Mouse (Mus musculus) urinary bladder, adult 18-20 months (tissue): ENCODE results near the gene Col27a1.

ENCODE experiments used
- DNase-seq, 2 experiments: peaks; one replicate each; pipeline ENCODE4 v3.0.0; 2022; ENCODE audit warnings: low spot score in 2 of 2, mixed read lengths in 2 of 2

Gene Col27a1

DNA sequence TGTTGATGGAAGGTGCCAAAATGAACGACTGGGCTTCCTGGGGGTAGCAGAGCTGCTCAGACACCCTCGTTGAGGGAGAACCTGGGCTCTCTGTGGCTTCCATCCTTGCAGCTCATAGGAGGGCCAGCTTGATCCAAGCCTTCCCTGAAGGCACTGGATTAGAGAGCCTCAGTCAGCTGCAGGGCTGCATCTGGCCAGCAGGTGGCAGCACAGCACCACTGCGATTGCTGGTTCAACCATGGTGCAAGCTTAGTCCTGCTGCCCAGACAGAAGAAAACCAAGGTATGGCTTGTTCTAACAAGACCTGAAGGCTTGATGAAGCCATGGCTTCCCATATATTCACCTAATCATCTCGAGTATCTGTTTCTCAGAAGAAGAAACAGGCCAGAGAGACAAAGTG is 154.8 kb downstream of the Col27a1 start:
- peak; percentile 58 to 83 for DNase-seq

DNA sequence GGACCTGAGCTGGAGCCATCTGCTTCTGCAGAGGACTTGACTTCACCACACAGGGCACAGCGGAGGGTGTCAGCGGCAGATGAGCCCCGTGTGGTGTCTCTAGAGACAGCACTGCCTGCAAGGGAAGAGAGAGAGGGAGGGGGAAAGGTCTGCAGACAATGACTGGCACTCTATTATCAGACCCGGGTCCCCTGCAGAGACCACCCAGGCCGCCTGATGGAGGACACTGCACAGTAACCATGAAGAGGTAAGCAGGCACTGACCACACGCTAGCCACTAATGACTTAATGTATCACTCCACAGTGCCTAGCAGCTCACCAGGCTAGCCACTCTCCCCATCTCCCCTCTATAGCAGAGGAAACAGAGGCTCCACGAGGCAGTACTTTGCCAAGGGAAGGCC is 157.1 kb downstream of the Col27a1 start:
- DNase-seq: no peak

- no peak for DNase-seq
These were observed 158.1 kb downstream of the Col27a1 start for GRCm38 (mm10) chr4:63371890-63372289.

DNA sequence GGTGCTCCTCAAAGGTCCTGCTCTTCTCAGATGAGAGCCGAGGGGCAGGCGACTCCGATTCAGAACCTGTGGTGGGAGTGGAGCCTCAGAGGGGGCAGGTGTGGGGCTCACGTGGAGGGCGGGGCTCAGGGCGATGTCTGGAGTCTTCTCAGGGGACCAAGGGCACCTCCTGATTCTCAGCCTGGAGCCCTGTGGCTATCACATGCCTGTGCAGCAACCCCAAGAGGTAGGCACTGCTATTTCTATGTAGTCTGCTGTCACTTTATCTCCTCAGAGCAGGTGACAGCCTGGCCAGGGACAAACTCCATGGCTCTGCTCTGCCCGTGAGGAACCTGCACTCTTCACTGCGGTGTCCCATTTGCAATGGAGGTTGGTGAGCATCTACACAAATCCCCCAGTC is 159.6 kb downstream of the Col27a1 start:
- DNase-seq: no peak

DNA sequence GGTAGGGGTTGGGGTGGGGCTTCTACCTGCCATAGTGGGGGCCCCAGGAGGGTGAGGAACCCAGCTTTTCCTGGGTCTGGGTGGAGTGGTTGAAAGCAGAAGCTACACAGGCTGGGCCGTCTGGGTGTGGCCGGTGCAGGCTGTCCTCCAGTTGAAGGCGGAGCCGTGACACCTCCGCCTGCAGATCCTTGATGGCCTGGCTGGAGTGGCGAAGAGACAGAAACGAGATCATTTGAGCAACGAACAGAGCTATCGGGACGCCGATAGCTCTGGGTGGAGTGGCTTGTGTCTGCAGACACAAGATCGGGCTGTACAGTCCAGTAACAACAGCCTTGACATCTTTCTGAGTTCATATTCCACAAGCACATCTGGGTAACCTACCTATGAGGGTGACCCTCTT is 160.5 kb downstream of the Col27a1 start:
- no peak for DNase-seq

GRCm38 (mm10) chr4:63375367-63375766 is 161.6 kb downstream of the Col27a1 start:
- DNase-seq: no peak

GRCm38 (mm10) chr4:63377483-63377882 is 163.7 kb downstream of the Col27a1 start:
- no peak for DNase-seq

GRCm38 (mm10) chr4:63382676-63383369 is 169.0 kb downstream of the Col27a1 start:
- no peak for DNase-seq

DNA sequence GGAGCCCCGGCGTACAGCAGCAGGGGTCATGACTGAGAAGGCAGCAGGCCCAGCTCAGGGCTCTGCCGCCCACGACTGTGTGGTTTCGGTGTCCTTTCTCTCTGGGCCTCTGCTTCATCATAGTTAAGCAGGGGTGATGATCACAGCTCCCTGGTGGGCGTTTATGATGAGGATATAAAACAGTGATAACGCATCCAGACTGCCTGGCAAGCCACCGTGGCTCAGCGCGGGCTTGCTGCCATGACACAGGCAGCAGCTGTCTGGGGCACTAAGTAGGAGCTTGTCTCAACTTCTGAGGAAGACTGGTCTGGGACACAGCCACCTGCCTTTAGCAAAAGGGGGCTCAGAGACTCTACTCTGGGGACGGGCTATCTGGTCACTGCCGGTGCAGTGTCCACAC is 169.7 kb downstream of the Col27a1 start:
- no peak for DNase-seq

DNA sequence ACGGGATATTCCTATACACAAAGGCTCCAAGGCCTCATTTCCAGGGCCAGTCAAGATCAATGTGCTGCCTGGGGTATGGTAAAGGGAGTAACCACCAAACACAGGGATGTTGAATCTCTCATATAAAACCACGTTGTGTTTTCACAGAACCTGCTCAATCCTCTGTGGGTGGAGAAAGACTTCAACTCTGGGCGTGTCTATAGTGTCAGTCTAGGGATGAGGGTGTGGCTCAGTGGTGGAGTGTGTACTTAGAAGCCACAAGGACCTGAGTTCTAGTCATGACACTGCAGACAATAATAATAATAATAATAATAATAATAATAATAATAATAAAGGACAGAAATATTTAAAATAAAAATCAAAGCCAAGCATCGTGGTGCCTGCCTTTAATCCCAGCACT is 170.5 kb downstream of the Col27a1 start:
- DNase-seq: no peak
